ENCODE assay signal across 28 mouse cellular contexts in the genomic region with DNA sequence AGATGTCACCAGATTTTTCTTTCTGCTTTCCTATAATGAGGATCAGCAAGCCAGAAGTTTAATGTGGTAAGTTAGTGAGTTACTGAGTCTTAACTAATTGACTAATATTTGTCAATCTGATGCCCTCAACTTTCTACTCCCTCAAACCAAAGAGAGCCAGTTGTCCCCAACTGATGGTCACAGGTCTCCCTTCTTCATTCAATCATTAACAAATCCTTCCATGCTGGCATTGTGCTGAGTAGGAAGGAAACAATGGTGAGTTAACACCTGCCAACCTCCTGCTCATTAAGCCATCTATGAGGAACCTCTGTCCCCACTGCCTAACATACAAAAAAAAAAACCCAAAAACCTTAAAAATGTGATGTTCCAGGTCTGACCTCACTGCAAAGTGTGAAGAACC. TPM values are rescaled to one million over a fixed set of nuclear protein-coding genes. Genes with fewer than 3 reads are reported as not detected.
DNase-seq lines count a peak whose midpoint lies in the region; ATAC-seq and TF ChIP-seq lines count a peak whose summit lies in the region.
"Had no signal": no experiment of that assay in that cellular context is flagged by ENCODE, and none has a peak within 500 bp of the region (broad histone marks: within the 10 kb centered on the region; RNA-seq: fewer than 3 reads in every experiment).

No protein-coding gene starts in this region.

- H3K36me3 ChIP-seq in liver, postnatal 0 days (replicated peaks; ENCODE audit: insufficient read depth, low read length): no peaks in the 10 kb centered on the region
- no peaks in the 10 kb centered on the region for H3K36me3 ChIP-seq in liver, embryonic 11.5 days (ENCODE audit: control insufficient read depth, insufficient read depth, low read length)
- H3K36me3 ChIP-seq in CH12.LX (replicated peaks in 1 of 2; ENCODE audit: control insufficient read depth in 1 of 2, insufficient read depth in 1 of 2, low read length in 1 of 2): peaks cover 0 to 22% of the 10 kb centered on the region in 2 experiments
- H3K36me3 ChIP-seq: embryonic facial prominence, embryonic 15.5 days had no signal

- no peak overlapping the region for H3K9ac ChIP-seq in liver, postnatal 0 days (replicated peaks)
- no peak overlapping the region for H3K9ac ChIP-seq in liver, embryonic 11.5 days (ENCODE audit: low read depth, low read length)
- H3K9ac ChIP-seq in CH12.LX (ENCODE audit: insufficient read depth, low read depth): peak overlapping the region; percentile 76
- H3K9ac ChIP-seq: embryonic facial prominence, embryonic 13.5 days; embryonic facial prominence, embryonic 15.5 days; forebrain, embryonic 12.5 days had no signal

- H3K27me3 ChIP-seq in liver, postnatal 0 days (ENCODE audit: insufficient read depth, low read length): no peaks in the 10 kb centered on the region
- H3K27me3 ChIP-seq in liver, embryonic 11.5 days (replicated peaks; ENCODE audit: control insufficient read depth, insufficient read depth, low read length): no peaks in the 10 kb centered on the region
- no peaks in the 10 kb centered on the region for H3K27me3 ChIP-seq in CH12.LX (replicated peaks)
- H3K27me3 ChIP-seq: embryonic facial prominence, embryonic 13.5 days; embryonic facial prominence, embryonic 15.5 days; forebrain, embryonic 12.5 days; Patski had no signal

- TF ChIP-seq EP300 in liver, postnatal 0 days (IDR thresholded peaks at IDR 0.05; ENCODE audit: low read depth): no peak
- no peak for TF ChIP-seq EP300 in CH12.LX (IDR thresholded peaks at IDR 0.05; ENCODE audit: low read length)

- in situ Hi-C loops in CH12.LX (cut with MboI; ENCODE audit: low pct_ligation_motif_present, low pct_unique_long_range_greater_than_20kb, low sequenced_read_pairs): no loop called here

- TF ChIP-seq POLR2A in CH12.LX (IDR thresholded peaks at IDR 0.05; ENCODE audit: low read depth, low read length): no peak

- DNase-seq in kidney, adult 9 months: peak; percentile 51
- DNase-seq in kidney, postnatal 4 days: no peak
- no peak for DNase-seq in liver, postnatal 0 days
- DNase-seq in liver, embryonic 11.5 days (ENCODE audit: low spot score): no peak
- no peak for DNase-seq in CH12.LX (ENCODE audit: extremely low read depth)
- DNase-seq in urinary bladder, postnatal 36 days (ENCODE audit: low spot score in 2 of 2): no peak
- DNase-seq in heart, adult 18-20 months: no peak
- DNase-seq: adrenal gland, adult 8-10 months; adrenal gland, postnatal 14 days; adrenal gland, postnatal 36 days; cerebellum, adult 11 months; cerebellum, adult 18-20 months; cerebellum, adult 8-10 months; cerebellum, adult 9-11 months; cerebellum, postnatal 14 days; cerebellum, postnatal 36 days; embryo, embryonic 11 days had no signal

- peak overlapping the region; percentile 55 for H3K27ac ChIP-seq in liver, postnatal 0 days (ENCODE audit: low read depth)
- no peak overlapping the region for H3K27ac ChIP-seq in liver, embryonic 11.5 days (ENCODE audit: low read depth, low read length)
- H3K27ac ChIP-seq in CH12.LX (ENCODE audit: insufficient read depth, low read depth): peak overlapping the region; percentile 93
- H3K27ac ChIP-seq in brown adipose tissue, adult 24 weeks (replicated peaks; ENCODE audit: low read depth, low read length): peak overlapping the region; percentile 43
- H3K27ac ChIP-seq: embryonic facial prominence, embryonic 13.5 days; embryonic facial prominence, embryonic 15.5 days; forebrain, embryonic 10.5 days; forebrain, embryonic 12.5 days had no signal

- H3K9me3 ChIP-seq in liver, postnatal 0 days (ENCODE audit: low read length): no peaks in the 10 kb centered on the region
- no peaks in the 10 kb centered on the region for H3K9me3 ChIP-seq in liver, embryonic 11.5 days (ENCODE audit: control insufficient read depth, low read length)
- H3K9me3 ChIP-seq in CH12.LX (replicated peaks; ENCODE audit: low read length): no peaks in the 10 kb centered on the region
- H3K9me3 ChIP-seq: embryonic facial prominence, embryonic 13.5 days; embryonic facial prominence, embryonic 15.5 days; forebrain, embryonic 10.5 days; forebrain, embryonic 12.5 days; G1E had no signal

- TF ChIP-seq RAD21 in CH12.LX (IDR thresholded peaks at IDR 0.05; ENCODE audit: low read depth, low read length): no peak

- no peak overlapping the region for H3K4me2 ChIP-seq in liver, postnatal 0 days (ENCODE audit: low read depth, low read length)
- no peak overlapping the region for H3K4me2 ChIP-seq in liver, embryonic 11.5 days
- peak overlapping the region; percentile 74 for H3K4me2 ChIP-seq in CH12.LX (ENCODE audit: insufficient read depth, low read depth, poor library complexity, severe bottlenecking)
- H3K4me2 ChIP-seq: embryonic facial prominence, embryonic 13.5 days; embryonic facial prominence, embryonic 15.5 days; forebrain, embryonic 12.5 days had no signal

- ATAC-seq in liver, postnatal 0 days: no peak
- ATAC-seq in liver, embryonic 11.5 days (replicated peaks; ENCODE audit: low FRiP score): no peak
- ATAC-seq: activated CD4-positive, CD25-positive, alpha-beta regulatory T cell, adult 4 months; forebrain, embryonic 14.5 days; forebrain, embryonic 16.5 days; Patski had no signal

- dilution Hi-C loops in CH12.LX (cut with MboI; ENCODE audit: extremely low pct_ligation_motif_present, extremely low pct_unique_long_range_greater_than_20kb, low sequenced_read_pairs): no loop called here

- TF ChIP-seq CTCF in liver, postnatal 0 days (IDR thresholded peaks at IDR 0.05; ENCODE audit: low read depth): no peak
- no peak for TF ChIP-seq CTCF in CH12.LX (conservative IDR thresholded peaks at IDR 0.05 in 1 of 2, IDR thresholded peaks at IDR 0.05 in 1 of 2; ENCODE audit: low read depth in 2 of 2, low read length in 2 of 2)

- peaks cover 29% of the 10 kb centered on the region for H3K4me1 ChIP-seq in liver, postnatal 0 days (ENCODE audit: insufficient read depth)
- no peaks in the 10 kb centered on the region; the same call in none of the 2 replicates for H3K4me1 ChIP-seq in liver, embryonic 11.5 days (replicated peaks; ENCODE audit: control insufficient read depth, insufficient read depth, low read length)
- peaks cover 28 to 76% of the 10 kb centered on the region in 2 experiments for H3K4me1 ChIP-seq in CH12.LX (ENCODE audit: control insufficient read depth in 1 of 2, insufficient read depth in 2 of 2)
- H3K4me1 ChIP-seq in brown adipose tissue, adult 24 weeks (ENCODE audit: control insufficient read depth, insufficient read depth, insufficient read length, low read length): no peaks in the 10 kb centered on the region; the same call in 1 of the 2 replicates
- H3K4me1 ChIP-seq: forebrain, embryonic 10.5 days; forebrain, embryonic 12.5 days had no signal

- H3K4me3 ChIP-seq in liver, postnatal 0 days (ENCODE audit: low read depth, low read length): no peak overlapping the region
- no peak overlapping the region for H3K4me3 ChIP-seq in liver, embryonic 11.5 days (ENCODE audit: low read depth, low read length)
- peak overlapping the region in 1 of 3 experiments; percentile 44 for H3K4me3 ChIP-seq in CH12.LX (replicated peaks in 1 of 3; ENCODE audit: low read depth in 2 of 3, low read length in 2 of 3, poor library complexity in 1 of 3)
- no peak overlapping the region for H3K4me3 ChIP-seq in brown adipose tissue, adult 24 weeks (ENCODE audit: insufficient read depth, low read depth, low read length)
- H3K4me3 ChIP-seq: embryonic facial prominence, embryonic 13.5 days; embryonic facial prominence, embryonic 15.5 days; erythroblast, embryonic 14.5 days; forebrain, embryonic 10.5 days; forebrain, embryonic 12.5 days had no signal

- peaks cover 60% of the 10 kb centered on the region for H3K79me2 ChIP-seq in CH12.LX (replicated peaks; ENCODE audit: control insufficient read depth, extremely low read depth, insufficient read depth, poor library complexity, severe bottlenecking)

TF ChIP-seq in CH12.LX, 34 proteins besides CTCF, POLR2A, EP300 and RAD21:
- 0 out of 2 replicates have a peak, but pooled peaks have one; percentile 28 for TF ChIP-seq MAX (IDR thresholded peaks at IDR 0.05; ENCODE audit: low read length)
- TF ChIP-seq MAZ (IDR thresholded peaks at IDR 0.05; ENCODE audit: low read depth, low read length): no peak

RNA-seq across cellular contexts. Expression of a gene that starts 26.7 kb away (rescaled TPM):
- 2.6 and 4.1 TPM in 2 replicates for polyA plus RNA-seq in liver, postnatal 0 days (2015; fragmentation: Nextera tagmentation; extraction: Ambion mirVana)
- polyA plus RNA-seq in liver, embryonic 11.5 days (2014; fragmentation: Nextera tagmentation; extraction: Ambion mirVana): 7.3 and 8.3 TPM in 2 replicates
- total RNA-seq in CH12.LX (2012; rRNA removed) (7.1 and 7.2 TPM in 2 replicates), CH12.LX (2014; rRNA removed) (2.9 and 3.8 TPM in 2 replicates)
- polyA plus RNA-seq in CH12.LX (2012; ENCODE audit: insufficient read length, low read depth): 13.4 and 16.1 TPM in 2 replicates
- polyA plus RNA-seq in brown adipose tissue, adult 24 weeks (2012; ENCODE audit: insufficient read depth, insufficient read length, missing spikeins): 9.8 and 10.1 TPM in 2 replicates
- total RNA-seq in heart, adult 18-20 months (2021): 10 to 100 TPM; 20.8 to 22.7 TPM
